Mouse (Mus musculus) kidney, adult 2 months (tissue): ENCODE data around the gene Camta2. TPM values are rescaled to one million over a fixed set of nuclear protein-coding genes. Genes with fewer than 3 reads are reported as not detected.

Experiments
- DNase-seq: peaks from one replicate; pipeline ENCODE4 v3.0.0; 2021
- H3K27ac ChIP-seq: fragments of 200-500 bp; 2 replicates; pipeline ENCODE4 v1.5.1; 2012; ENCODE audit warnings: low read depth, low read length, control low read depth, inconsistent platforms; ENCODE audit not compliant: insufficient read depth
- H3K27me3 ChIP-seq: fragments of 200-500 bp; replicated peaks from 2 replicates; pipeline ENCODE4 v1.6.1; 2012; ENCODE audit warnings: mild to moderate bottlenecking, moderate library complexity, low read length, inconsistent platforms; ENCODE audit not compliant: control insufficient read depth, insufficient read depth
- H3K36me3 ChIP-seq: fragments of 200-500 bp; 2 replicates; pipeline ENCODE4 v1.6.1; 2012; ENCODE audit warnings: mild to moderate bottlenecking, moderate library complexity, low read length, inconsistent platforms; ENCODE audit not compliant: control insufficient read depth, insufficient read depth
- H3K4me1 ChIP-seq: fragments of 200-500 bp; 2 replicates; pipeline ENCODE4 v1.6.1; 2011; ENCODE audit warnings: low read length; ENCODE audit not compliant: control insufficient read depth, insufficient read depth
- H3K4me3 ChIP-seq: fragments of 200-500 bp; 2 replicates; pipeline ENCODE4 v1.5.1; 2011; ENCODE audit warnings: mild to moderate bottlenecking, low read depth, low read length, control low read depth; ENCODE audit not compliant: insufficient read depth
- CTCF ChIP-seq: fragments of 200-500 bp; conservative IDR thresholded peaks from 2 replicates; pipeline ENCODE4 v1.5.1; 2011; ENCODE audit warnings: low read depth, mild to moderate bottlenecking, control low read depth, low read length, moderate library complexity, mixed read lengths; ENCODE audit not compliant: insufficient read depth, insufficient read length
- POLR2A ChIP-seq: fragments of 200-500 bp; IDR thresholded peaks from one replicate; pipeline ENCODE4 v1.6.1; 2011; ENCODE audit warnings: low read depth, low read length, control low read depth
- WGBS: fragments of 180-500 bp; shearing (Covaris S2); methylation state at CpG from one replicate; pipeline ENCODE4 v1.1.7; 2018; 5-methylcytosine and 5-hydroxymethylcytosine counted together
- polyA plus RNA-seq: library from polyadenylated mRNA; depleted of rRNA; stranded (reverse); fragments of >200 nt; gene quantifications from 2 replicates; pipeline ENCODE4 v1.2.3, GENCODE M21; 2012

Gene Camta2
- polyA plus RNA-seq, 1 experiment, result 28.7 TPM

GRCm38 (mm10) chr11:70653345-70654197 is 34.3 kb downstream of the Camta2 start:
- no peaks in the 10 kb centered on the region for H3K27me3 ChIP-seq
- H3K27ac ChIP-seq, result peak overlapping the region; percentile 100
- TF ChIP-seq CTCF (no peak), POLR2A (no peak)
- under 1% methylated on average over 49 of the region's 63 CpGs for WGBS
- H3K4me1 ChIP-seq, result peaks cover 15% of the 10 kb centered on the region; the same call in 1 of the 2 replicates
- H3K4me3 ChIP-seq, result peak overlapping the region; percentile 100
- H3K36me3 ChIP-seq, result peaks cover 6% of the 10 kb centered on the region; the same call in 1 of the 2 replicates
- DNase-seq, result peak; percentile 69

- H3K4me1 ChIP-seq, result peaks cover 15% of the 10 kb centered on the region; the same call in 1 of the 2 replicates
- no peak for DNase-seq
- H3K36me3 ChIP-seq, result peaks cover 6% of the 10 kb centered on the region; the same call in 1 of the 2 replicates
- 11% methylated on average over 6 of the region's 6 CpGs for whole genome bisulfite sequencing
- peak overlapping the region; percentile 100 for H3K4me3 ChIP-seq
- no peaks in the 10 kb centered on the region for H3K27me3 ChIP-seq
- peak overlapping the region; percentile 40; the same call in 1 of the 2 replicates for H3K27ac ChIP-seq
- TF ChIP-seq POLR2A, result no peak
- no peak for TF ChIP-seq CTCF
These were observed 35.0 kb downstream of the Camta2 start for GRCm38 (mm10) chr11:70652884-70653344.

- TF ChIP-seq CTCF, result no peak
- TF ChIP-seq POLR2A, result no peak
- Histone ChIP-seq H3K4me3 (peak overlapping the region; percentile 100; the same call in 1 of the 2 replicates), H3K27ac (no peak overlapping the region; the same call in 1 of the 2 replicates), H3K36me3 (peaks cover 6% of the 10 kb centered on the region; the same call in 1 of the 2 replicates), H3K4me1 (peaks cover 15% of the 10 kb centered on the region; the same call in 1 of the 2 replicates), H3K27me3 (no peaks in the 10 kb centered on the region)
- 31% methylated on average over 12 of the region's 12 CpGs for WGBS
- no peak for DNase-seq
These were observed 35.6 kb downstream of the Camta2 start for GRCm38 (mm10) chr11:70652029-70652883.

GRCm38 (mm10) chr11:70651391-70651790 is 36.5 kb downstream of the Camta2 start:
- Histone ChIP-seq H3K36me3 (peaks cover 6% of the 10 kb centered on the region; the same call in 1 of the 2 replicates), H3K4me1 (peaks cover 14% of the 10 kb centered on the region; the same call in 1 of the 2 replicates), H3K4me3 (no peak overlapping the region), H3K27ac (no peak overlapping the region), H3K27me3 (no peaks in the 10 kb centered on the region)
- DNase-seq, result no peak
- WGBS, result 28% methylated on average over 2 of the region's 2 CpGs
- TF ChIP-seq POLR2A (no peak), CTCF (no peak)

- Histone ChIP-seq H3K27ac (no peak overlapping the region), H3K4me3 (no peak overlapping the region), H3K4me1 (peaks cover 20% of the 10 kb centered on the region), H3K36me3 (peaks cover 6% of the 10 kb centered on the region; the same call in 1 of the 2 replicates), H3K27me3 (no peaks in the 10 kb centered on the region)
- DNase-seq, result no peak
- TF ChIP-seq POLR2A (no peak), CTCF (no peak)
- WGBS, result 68% methylated on average over 12 of the region's 12 CpGs
These were observed 37.4 kb downstream of the Camta2 start for GRCm38 (mm10) chr11:70650322-70651175.

- Histone ChIP-seq H3K27me3 (no peaks in the 10 kb centered on the region), H3K4me3 (no peak overlapping the region), H3K4me1 (peaks cover 24% of the 10 kb centered on the region), H3K36me3 (peaks cover 10% of the 10 kb centered on the region), H3K27ac (no peak overlapping the region)
- WGBS, result 53% methylated on average over 8 of the region's 8 CpGs
- no peak for TF ChIP-seq POLR2A
- no peak for TF ChIP-seq CTCF
- no peak for DNase-seq
These were observed 38.6 kb downstream of the Camta2 start for GRCm38 (mm10) chr11:70649185-70649734.
